Mouse (Mus musculus) kidney, embryonic 14.5 days (tissue): ENCODE results near the gene Tex33. TPM values are rescaled to one million over a fixed set of nuclear protein-coding genes. Genes with fewer than 3 reads are reported as not detected.

Experiments
- ATAC-seq: fragments of 200-750 bp; cut with Nextera tagmentation; 2 replicates; pipeline ENCODE4 v1.8.0; 2017; ENCODE audit warnings: moderate number of reproducible peaks, mild to moderate bottlenecking, moderate TSS enrichment, moderate library complexity; ENCODE audit not compliant: low FRiP score, low TSS enrichment
- H3K27ac ChIP-seq: fragments of 300-500 bp; sonication (generic); 2 replicates; pipeline ENCODE4 v1.5.1; 2014; ENCODE audit warnings: low read depth, mild to moderate bottlenecking, low read length, moderate library complexity, mixed read lengths
- H3K27me3 ChIP-seq: fragments of 300-500 bp; sonication (generic); 2 replicates; pipeline ENCODE4 v1.6.1; 2014; ENCODE audit warnings: mild to moderate bottlenecking, low read length; ENCODE audit not compliant: control insufficient read depth, insufficient read depth
- H3K36me3 ChIP-seq: fragments of 300-500 bp; sonication (generic); 2 replicates; pipeline ENCODE4 v1.6.1; 2014; ENCODE audit warnings: low read length, mixed read lengths; ENCODE audit not compliant: control insufficient read depth, insufficient read depth
- H3K4me1 ChIP-seq: fragments of 300-500 bp; sonication (generic); 2 replicates; pipeline ENCODE4 v1.6.1; 2014; ENCODE audit warnings: low read length, mixed read lengths; ENCODE audit not compliant: control insufficient read depth, insufficient read depth
- H3K4me2 ChIP-seq: fragments of 300-500 bp; sonication (generic); replicated peaks from 2 replicates; pipeline ENCODE4 v1.6.1; 2014; ENCODE audit warnings: low read depth, mild to moderate bottlenecking, low read length
- H3K4me3 ChIP-seq: fragments of 300-500 bp; sonication (generic); 2 replicates; pipeline ENCODE4 v1.5.1; 2014; ENCODE audit warnings: mild to moderate bottlenecking, low read length
- H3K9ac ChIP-seq: fragments of 300-500 bp; sonication (generic); 2 replicates; pipeline ENCODE4 v1.6.1; 2014; ENCODE audit warnings: low read depth, mild to moderate bottlenecking, low read length, moderate library complexity
- H3K9me3 ChIP-seq: fragments of 300-500 bp; sonication (generic); 2 replicates; pipeline ENCODE4 v1.6.1; 2016; ENCODE audit warnings: low read length; ENCODE audit not compliant: control insufficient read depth
- WGBS: fragments of 180-500 bp; shearing (Covaris S2); extraction: QIAGEN DNeasy Blood & Tissue Kit; methylation state at CpG from one replicate; pipeline ENCODE4 v1.1.7; 2014; 5-methylcytosine and 5-hydroxymethylcytosine counted together
- polyA plus RNA-seq: library from polyadenylated mRNA; unstranded; fragments of >200 nt; fragmentation: Nextera tagmentation; extraction: Ambion mirVana; gene quantifications from 2 replicates; pipeline ENCODE4 v1.2.1, GENCODE M21; 2014

Tex33 gene
- polyA plus RNA-seq, 1 experiment from 2014 or later = not detected

DNA sequence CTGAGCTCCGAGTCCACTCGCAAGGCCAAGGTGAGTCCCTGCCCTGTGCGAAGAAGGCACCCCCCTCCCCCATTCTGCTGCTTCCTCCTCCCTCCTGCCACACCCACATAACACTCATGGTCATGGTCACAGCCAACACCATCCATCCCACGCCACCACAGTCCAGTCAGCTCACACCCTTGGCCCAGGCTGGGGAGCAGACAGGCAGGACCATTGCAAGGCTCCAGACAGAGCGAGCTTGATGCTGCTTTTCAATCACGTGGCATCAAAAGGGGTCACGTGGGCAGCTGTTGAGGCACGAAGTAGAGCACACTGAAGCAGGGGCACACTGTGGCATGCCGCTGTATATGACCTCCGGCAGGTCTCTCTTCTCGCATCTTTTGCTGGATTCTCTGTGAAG, 40.0 kb upstream of the Tex33 start:
- ATAC-seq = no peak
- peaks cover 25% of the 10 kb centered on the region for H3K36me3 ChIP-seq
- H3K4me1 ChIP-seq = peaks cover 29% of the 10 kb centered on the region
- no peak overlapping the region; the same call in 1 of the 2 replicates for H3K27ac ChIP-seq
- no peak overlapping the region for H3K4me2 ChIP-seq
- WGBS = 75% methylated on average over 11 of the region's 11 CpGs
- no peak overlapping the region for H3K4me3 ChIP-seq
- H3K9me3 ChIP-seq = no peaks in the 10 kb centered on the region
- no peaks in the 10 kb centered on the region for H3K27me3 ChIP-seq
- no peak overlapping the region for H3K9ac ChIP-seq

DNA sequence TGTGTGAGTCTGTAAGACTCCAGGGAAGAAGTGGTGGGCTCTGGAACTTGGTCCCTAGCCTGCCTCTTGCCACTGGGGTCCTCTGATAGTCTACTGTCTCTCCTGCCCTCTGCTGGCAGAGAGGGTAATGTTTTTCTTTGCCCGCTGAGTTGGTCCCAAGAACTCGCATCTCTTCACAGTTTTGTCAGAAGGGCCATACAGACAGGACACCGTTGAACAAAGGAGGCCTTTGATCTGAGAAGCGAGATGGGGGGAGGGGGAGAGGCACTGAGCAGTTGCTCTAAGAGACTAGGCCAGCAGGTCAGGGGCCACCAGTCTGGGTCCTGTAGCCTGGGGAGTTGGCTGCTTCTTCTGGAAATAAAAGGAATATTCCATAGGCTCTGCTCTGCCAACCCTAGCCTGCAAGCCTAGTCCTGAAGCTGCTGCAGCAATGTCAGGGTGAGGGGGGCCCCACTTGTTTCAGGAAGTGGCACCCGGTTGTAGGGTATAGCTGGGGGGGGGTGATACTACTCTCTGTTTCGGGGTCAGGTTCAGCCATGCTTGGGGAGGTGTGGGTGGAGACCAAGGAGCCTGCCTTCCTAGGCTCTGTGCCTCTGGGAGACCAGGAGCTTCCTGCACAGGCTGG, 39.3 kb upstream of the Tex33 start:
- Histone ChIP-seq H3K27ac (no peak overlapping the region), H3K4me1 (peaks cover 32% of the 10 kb centered on the region), H3K36me3 (peaks cover 27% of the 10 kb centered on the region), H3K9me3 (no peaks in the 10 kb centered on the region), H3K9ac (no peak overlapping the region), H3K27me3 (no peaks in the 10 kb centered on the region), H3K4me3 (no peak overlapping the region), H3K4me2 (no peak overlapping the region)
- 29% methylated on average over 6 of the region's 6 CpGs for WGBS
- 0 out of 2 replicates have a peak, but pooled peaks have one; percentile 6 for ATAC-seq

DNA sequence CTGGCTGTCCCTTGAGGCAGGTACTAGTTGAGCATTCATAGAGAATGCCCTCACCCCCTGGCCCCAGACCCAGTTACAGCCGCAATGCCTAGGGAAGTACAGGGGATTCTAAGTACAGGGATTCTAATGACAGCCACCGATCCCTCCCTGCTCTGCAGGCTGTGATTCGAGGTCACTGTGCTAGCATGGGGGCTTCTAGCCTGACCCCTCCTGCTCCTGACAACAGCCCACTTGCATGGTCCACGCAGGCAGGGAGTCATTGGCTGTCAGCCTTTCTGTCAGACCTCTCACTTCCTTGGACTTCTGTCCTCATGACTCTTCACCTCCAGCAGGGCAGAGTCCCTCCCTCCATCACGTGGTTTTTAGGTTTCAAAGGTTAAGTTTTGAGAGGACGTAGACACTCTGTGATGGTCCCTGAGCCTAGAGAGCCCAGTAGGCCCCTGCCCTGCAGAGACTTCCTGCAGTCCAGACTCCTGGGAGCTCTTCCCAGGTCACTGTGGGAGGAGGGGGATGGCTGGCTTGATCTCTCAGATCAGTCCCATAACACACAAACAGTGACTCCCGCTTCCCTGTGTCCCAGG, 35.9 kb upstream of the Tex33 start:
- Histone ChIP-seq H3K36me3 (peaks cover 27% of the 10 kb centered on the region), H3K9me3 (no peaks in the 10 kb centered on the region), H3K4me1 (peaks cover 24% of the 10 kb centered on the region), H3K4me2 (no peak overlapping the region), H3K4me3 (no peak overlapping the region), H3K27ac (no peak overlapping the region), H3K27me3 (no peaks in the 10 kb centered on the region), H3K9ac (no peak overlapping the region)
- WGBS = 73% methylated on average over 7 of the region's 7 CpGs
- ATAC-seq = no peak

DNA sequence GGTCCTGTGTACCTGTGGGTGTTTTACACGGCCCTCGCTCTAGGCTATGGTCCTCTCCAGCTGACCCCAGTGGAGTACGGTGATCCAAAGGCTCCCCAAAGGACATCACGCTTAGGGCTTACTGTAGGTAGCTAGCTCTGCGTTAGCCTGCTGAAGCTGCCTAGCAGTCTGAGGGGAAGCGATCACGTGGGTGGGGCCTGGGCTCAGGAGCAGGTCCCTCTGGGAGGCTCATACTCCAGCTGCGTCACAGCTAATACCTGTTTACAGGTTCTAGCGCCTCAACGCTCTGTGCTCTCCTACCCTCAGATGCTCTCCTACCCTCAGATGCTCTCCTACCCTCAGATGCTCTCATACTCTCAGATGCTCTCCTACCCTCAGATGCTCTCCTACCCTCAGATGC, 35.2 kb upstream of the Tex33 start:
- no peak for ATAC-seq
- H3K9me3 ChIP-seq = no peaks in the 10 kb centered on the region
- H3K4me3 ChIP-seq = no peak overlapping the region
- peaks cover 26% of the 10 kb centered on the region for H3K36me3 ChIP-seq
- no peak overlapping the region for H3K9ac ChIP-seq
- no peak overlapping the region for H3K4me2 ChIP-seq
- WGBS = 83% methylated on average over 10 of the region's 10 CpGs
- no peaks in the 10 kb centered on the region for H3K27me3 ChIP-seq
- H3K27ac ChIP-seq = no peak overlapping the region
- H3K4me1 ChIP-seq = peaks cover 17% of the 10 kb centered on the region

DNA sequence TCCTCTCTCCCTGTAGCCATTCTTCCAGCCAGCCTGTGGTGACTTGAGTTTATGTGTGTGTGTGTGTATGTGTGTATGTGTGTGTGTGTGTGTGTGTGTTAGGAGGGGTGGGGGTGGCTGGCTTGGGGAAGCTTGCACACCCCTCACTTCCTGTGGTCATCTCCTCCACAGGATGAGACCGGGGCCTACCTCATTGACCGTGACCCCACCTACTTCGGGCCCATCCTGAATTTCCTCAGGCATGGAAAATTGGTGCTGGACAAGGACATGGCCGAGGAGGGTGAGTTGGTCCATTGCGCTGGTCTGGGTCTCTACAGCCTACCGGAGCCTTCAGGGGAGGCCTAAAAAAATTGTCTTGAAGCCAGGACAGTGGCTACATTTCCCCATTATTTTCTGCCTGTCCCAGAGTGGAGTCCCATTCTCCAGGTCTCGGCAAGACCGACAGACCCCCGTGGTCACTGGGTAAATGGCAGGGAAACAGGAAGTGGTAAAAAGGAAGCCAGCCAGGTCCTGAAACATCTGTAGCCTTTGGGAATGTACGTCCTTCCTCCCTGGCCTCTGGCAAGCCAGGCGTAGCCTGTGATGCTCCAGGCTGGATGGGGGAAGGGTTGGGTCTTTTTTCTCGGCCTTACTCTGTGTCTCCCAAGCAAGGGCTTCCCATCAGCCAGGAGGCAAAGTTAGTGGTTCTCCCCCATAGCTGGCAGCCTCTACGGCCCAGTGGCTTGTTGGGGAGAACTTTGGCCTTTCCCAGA, 34.3 kb upstream of the Tex33 start:
- H3K9ac ChIP-seq = no peak overlapping the region
- peak overlapping the region; percentile 66 for H3K27ac ChIP-seq
- no peaks in the 10 kb centered on the region for H3K9me3 ChIP-seq
- no peaks in the 10 kb centered on the region for H3K27me3 ChIP-seq
- H3K4me2 ChIP-seq = peak overlapping the region; percentile 54
- peak overlapping the region; percentile 61; the same call in 1 of the 2 replicates for H3K4me3 ChIP-seq
- peaks cover 22% of the 10 kb centered on the region for H3K36me3 ChIP-seq
- no peak for ATAC-seq
- H3K4me1 ChIP-seq = peaks cover 9% of the 10 kb centered on the region
- 73% methylated on average over 13 of the region's 13 CpGs for WGBS

DNA sequence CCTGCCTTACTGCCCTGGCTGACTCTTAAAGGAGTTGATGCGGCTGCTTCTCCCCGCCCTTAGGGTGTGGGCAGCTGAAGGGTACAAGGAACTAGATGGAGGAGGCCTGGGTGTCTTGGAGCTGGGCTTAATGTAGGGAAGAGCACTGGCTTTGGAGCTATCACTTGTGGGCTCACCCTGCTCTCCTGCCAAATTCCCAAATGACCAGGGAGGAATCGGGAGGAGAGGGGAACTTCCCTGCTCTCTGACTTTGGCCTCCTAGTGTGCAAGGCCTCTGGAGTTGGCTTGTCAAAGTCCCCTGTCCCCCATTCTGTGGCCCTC, 33.4 kb upstream of the Tex33 start:
- no peaks in the 10 kb centered on the region for H3K27me3 ChIP-seq
- H3K27ac ChIP-seq = peak overlapping the region; percentile 66; the same call in 1 of the 2 replicates
- WGBS = 0% methylated on average over 3 of the region's 3 CpGs
- H3K4me1 ChIP-seq = peaks cover 7% of the 10 kb centered on the region; the same call in 1 of the 2 replicates
- no peak for ATAC-seq
- H3K4me3 ChIP-seq = peak overlapping the region; percentile 61
- H3K9me3 ChIP-seq = no peaks in the 10 kb centered on the region
- peak overlapping the region; percentile 54 for H3K4me2 ChIP-seq
- H3K9ac ChIP-seq = peak overlapping the region; percentile 70
- H3K36me3 ChIP-seq = peaks cover 19% of the 10 kb centered on the region

DNA sequence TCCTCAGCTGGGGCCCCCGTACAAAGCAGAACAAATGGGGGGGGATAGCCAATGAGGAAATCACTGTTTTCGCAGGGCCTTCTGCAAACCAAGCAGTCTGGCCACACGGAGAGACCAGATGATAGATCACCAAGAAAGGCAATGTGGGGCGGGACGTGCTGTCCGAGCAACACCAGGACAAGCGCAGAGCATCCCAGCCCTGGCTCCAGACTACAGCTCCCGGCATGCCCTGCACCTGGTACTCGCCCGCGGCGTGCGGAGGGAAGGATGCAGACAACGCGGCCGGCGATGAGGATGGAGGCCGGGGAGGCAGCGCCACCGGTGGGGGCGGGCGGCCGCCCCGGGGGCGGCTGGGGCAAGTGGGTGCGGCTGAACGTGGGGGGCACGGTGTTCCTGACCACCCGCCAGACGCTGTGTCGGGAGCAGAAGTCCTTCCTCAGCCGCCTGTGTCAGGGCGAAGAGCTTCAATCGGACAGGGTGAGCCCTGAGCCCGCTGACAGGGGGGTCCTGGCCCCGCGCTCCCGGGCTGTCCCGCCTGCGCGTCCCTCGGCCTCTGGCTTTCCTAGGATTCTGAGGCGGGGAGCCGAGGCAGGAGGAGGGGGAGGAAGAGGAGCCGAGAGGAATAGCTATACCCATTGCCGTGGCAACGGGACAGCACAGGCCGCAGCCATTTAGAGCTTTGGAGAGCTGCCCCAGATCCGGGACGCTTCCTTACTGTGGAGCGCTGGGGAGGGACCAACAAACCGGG, 32.9 kb upstream of the Tex33 start, which contains the start of gene Kctd17:
Kctd17 (plus strand) TSS at position 174 of the 748 bp plus-strand sequence.
- WGBS = under 1% methylated on average over 49 of the region's 52 CpGs
- ATAC-seq = peak; percentile 87
- Histone ChIP-seq H3K36me3 (peaks cover 13% of the 10 kb centered on the region; the same call in 1 of the 2 replicates), H3K4me1 (peaks cover 7% of the 10 kb centered on the region; the same call in 1 of the 2 replicates), H3K27me3 (no peaks in the 10 kb centered on the region), H3K9ac (peak within 1 kb of the TSS; percentile 70), H3K9me3 (no peaks in the 10 kb centered on the region), H3K27ac (peak within 1 kb of the TSS; percentile 66; the same call in 1 of the 2 replicates), H3K4me3 (peak within 1 kb of the TSS; percentile 61), H3K4me2 (peak within 1 kb of the TSS; percentile 54)

DNA sequence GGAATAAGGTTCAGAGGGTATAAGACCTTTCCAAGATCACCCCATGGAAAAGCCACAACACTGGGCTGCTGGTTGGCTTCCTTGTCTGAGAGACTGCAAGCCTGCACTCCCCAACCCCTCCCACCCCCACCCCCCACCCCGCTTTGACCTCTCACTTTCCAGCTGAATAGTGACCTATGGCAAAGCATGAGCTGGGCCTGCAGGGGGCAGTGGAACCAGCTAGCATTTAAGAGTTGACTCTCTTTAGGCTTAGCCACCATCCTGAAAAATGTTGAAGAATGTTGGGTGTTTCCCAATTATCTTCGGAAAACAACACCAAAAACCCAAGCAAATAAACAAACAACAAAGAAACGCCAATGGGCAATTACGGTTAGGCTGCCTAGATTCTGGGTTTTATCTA, 29.5 kb upstream of the Tex33 start:
- H3K27me3 ChIP-seq = no peaks in the 10 kb centered on the region
- H3K27ac ChIP-seq = no peak overlapping the region
- ATAC-seq = no peak
- no peaks in the 10 kb centered on the region for H3K9me3 ChIP-seq
- H3K4me1 ChIP-seq = peaks cover 12% of the 10 kb centered on the region; the same call in 1 of the 2 replicates
- WGBS = 62% methylated on average over 4 of the region's 4 CpGs
- H3K36me3 ChIP-seq = no peaks in the 10 kb centered on the region
- H3K4me2 ChIP-seq = no peak overlapping the region
- no peak overlapping the region for H3K9ac ChIP-seq
- no peak overlapping the region for H3K4me3 ChIP-seq
